Mouse (Mus musculus): ENCODE results near the gene Usp20.

DNA sequence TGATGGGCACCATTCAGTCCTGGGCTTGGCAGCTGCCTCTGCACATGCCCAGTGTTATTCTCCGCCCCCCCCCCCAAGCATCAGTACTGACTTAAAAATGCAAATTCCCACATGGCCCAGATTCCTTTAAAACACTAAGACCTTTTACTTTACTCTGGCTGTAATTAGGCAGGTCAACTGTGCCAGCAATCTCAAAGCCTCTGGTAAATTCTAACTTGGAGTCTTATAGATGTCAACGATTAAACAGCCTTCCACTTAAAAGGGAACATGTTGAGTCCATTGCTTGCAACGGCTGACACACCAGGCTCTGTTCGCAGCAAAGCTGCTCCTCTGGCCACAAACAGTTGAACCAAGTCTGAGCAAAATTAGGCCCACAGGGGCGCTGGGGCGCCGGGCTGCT, 49.9 kb downstream of the Usp20 start:
- TF ChIP-seq FLI1 (IDR thresholded peaks at IDR 0.05; ENCODE audit: low read length) (no peak), GATA1 (IDR thresholded peaks at IDR 0.05; ENCODE audit: borderline replicate concordance, low read length) (no peak)
